Mouse (Mus musculus) thymus, postnatal 0 days (tissue): Measurements from ENCODE around the gene Prickle2. TPM values are rescaled to one million over a fixed set of nuclear protein-coding genes. Genes with fewer than 3 reads are reported as not detected.

Source experiments
- DNase-seq: peaks from one replicate; pipeline ENCODE4 v3.0.0-alpha.2; 2015; ENCODE audit warnings: low spot score
- polyA plus RNA-seq: library from polyadenylated mRNA; unstranded; fragments of >200 nt; fragmentation: Nextera tagmentation; extraction: Ambion mirVana; gene quantifications from 2 replicates; pipeline ENCODE4 v1.2.1, GENCODE M21; 2015

Prickle2 gene
- polyA plus RNA-seq, 1 experiment from 2014 or later = 0.13 TPM

DNA sequence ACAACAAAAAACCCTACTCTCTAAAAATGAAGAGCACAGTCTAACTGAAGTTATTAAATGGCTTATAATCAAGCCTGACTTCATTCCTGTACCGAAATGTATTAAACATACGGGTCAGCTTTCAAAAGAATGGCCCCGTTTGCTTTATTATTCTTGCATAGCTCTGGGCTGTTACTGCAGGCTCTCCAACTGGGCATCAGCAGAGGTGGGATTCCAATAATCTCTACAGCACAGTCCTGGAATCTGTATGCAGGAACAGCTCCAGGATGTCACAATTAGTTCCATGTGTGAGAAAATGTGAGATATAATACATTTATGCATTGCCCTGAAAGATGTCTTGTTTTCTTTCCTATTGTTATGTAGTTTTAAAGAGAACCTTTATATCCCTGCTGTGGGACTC lies 38.4 kb downstream of the Prickle2 start:
- DNase-seq = no peak

DNA sequence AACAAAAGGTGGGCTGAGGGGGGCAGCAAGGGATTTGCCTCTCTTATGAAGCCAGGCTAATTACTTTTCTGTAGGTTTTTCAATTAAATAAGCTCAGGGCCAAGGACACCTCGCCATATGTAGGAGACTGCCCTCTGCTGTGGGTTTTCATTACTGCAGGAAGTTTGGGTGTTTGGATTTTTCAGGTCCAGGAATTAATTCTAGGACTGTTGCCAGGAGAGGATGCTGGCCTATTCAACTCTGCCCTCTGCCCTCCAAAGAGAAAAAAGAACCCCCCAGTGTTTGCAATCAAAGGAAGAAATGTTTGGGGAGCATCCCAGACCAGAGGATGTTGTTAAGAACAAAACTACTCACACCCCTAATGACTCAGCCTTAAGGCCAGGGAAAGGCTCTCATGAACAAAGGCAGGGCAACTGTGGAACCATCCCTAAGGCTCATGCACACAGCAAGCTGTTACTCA lies 40.4 kb downstream of the Prickle2 start:
- no peak for DNase-seq

DNA sequence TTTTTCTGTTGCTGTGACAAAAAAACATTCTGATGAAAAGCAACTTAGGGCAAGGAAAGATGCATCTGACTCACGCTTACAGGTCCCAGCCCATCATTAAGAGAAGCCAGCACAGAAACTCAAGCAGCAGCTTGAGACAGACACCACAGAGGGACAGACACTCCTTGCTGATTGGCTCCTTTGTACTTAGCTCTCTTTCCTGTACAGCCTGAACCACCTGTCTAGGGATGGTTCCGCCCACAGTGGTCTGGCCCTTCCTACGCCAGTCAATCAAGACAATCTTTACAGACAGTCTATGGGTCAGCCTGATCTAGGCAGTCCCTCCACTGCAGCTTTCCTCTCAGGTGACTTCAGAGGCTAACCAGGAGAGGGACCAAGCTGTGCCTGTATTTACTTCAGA lies 42.1 kb downstream of the Prickle2 start:
- DNase-seq = no peak

DNA sequence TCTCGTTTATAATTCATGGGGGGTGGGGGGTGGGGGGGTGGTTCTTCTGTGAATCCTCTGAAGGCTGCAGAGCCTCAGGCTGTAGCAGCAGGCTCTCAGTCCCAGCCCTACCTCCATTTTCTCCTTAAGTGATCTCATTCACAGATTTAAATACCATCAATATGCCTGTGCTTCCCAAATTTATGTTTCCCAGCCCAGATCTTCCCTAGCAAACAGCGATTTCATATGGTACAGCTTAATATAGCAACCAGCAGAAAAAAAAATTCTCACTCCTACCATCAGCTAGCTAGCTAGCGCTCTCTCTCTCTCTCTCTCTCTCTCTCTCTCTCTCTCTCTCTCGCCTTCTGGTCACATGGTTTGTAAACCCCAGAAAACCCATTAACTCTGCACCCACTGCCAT lies 42.5 kb downstream of the Prickle2 start:
- DNase-seq = no peak

DNA sequence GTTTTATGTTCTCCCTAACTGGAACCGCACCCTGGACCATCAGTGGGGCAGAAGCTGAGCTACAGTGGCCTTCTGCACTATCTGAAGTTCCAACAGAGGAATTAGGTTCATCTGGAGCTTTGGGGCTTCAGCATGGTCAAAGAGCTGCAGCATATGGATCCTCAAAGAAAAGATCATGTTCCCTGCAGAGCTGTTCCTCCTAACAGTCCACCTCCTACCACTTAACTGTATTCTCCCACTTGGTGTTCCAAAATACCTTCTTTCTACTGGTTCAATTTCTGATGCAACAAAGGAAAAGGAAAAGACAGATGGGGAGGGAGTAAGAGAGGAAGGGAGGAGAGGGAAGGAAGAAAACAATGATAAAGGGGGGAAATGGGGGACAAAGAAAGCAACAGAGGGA lies 56.9 kb downstream of the Prickle2 start:
- no peak for DNase-seq

DNA sequence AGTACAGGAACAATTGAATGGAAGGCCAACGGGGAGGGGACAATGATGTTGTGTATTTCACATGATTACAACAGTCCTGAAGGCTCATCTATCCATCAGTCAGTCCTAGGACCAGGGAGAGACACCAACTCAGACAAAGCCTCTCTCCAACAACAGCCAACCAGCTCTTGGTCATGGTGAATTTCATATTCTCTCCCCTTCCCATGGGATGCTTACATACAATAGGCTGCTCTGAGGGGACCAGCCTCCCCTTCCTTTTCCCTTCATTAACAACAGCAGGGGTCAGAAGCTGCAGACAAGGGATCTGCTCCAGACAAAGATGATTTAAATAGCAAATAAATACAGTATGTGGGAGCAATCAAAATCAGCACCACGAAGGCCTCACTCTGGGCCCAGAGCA lies 57.4 kb downstream of the Prickle2 start:
- no peak for DNase-seq

DNA sequence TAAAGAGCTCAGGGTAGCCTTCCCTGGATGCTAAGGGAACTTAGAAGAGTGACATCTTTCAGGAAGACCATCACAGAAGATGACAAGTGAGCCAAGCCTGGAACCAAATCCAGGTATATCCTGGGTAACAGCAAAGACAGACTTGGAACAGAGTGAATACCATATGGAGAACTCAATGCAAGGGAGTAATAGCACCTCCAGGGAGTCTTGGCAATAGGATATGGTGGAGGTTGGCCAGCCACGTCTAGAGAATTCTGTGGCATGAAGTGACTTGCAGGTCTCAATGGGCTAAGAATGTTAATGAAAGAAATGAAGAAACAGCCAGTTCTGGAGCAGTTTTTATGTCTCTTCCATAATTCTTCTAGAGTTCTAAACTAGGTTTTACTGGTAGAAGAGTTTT lies 63.0 kb downstream of the Prickle2 start:
- DNase-seq = no peak

DNA sequence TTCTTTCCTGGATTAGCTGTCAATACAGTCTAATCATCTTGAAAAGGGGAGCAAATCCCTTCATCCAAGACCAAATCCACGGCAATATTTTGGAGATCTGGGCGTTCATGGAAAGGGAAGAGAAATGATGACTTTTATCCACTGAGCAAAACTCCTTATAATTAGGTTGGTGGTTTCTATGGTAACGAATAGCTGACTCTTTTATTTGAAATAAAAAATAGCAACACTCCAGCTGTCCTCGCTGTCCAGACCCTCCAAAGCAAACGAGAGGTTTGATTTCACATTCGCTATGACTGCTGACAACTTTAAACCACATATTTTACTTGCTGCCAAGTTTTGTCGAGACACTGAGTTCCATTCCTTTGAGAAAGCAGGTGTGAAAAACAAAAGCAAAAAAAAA lies 64.0 kb downstream of the Prickle2 start:
- no peak for DNase-seq

DNA sequence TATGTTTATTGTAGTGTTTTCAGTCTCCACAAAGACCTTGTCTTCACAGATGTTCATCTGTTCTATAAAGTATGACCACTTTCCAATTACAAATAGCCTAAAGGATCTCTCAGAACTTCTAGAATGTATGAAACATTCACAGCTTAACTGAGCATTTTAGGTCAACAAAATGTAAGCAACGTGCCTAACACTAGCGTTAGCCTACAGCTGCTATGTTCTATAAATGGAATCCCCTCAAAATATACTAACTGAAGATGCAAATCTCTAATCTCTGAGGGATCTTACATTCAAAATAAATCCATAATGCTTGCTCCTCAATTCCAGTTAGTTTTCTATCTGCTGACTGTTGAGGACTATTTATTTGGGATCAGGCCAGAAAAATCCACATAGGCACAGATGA lies 65.1 kb downstream of the Prickle2 start:
- no peak for DNase-seq

DNA sequence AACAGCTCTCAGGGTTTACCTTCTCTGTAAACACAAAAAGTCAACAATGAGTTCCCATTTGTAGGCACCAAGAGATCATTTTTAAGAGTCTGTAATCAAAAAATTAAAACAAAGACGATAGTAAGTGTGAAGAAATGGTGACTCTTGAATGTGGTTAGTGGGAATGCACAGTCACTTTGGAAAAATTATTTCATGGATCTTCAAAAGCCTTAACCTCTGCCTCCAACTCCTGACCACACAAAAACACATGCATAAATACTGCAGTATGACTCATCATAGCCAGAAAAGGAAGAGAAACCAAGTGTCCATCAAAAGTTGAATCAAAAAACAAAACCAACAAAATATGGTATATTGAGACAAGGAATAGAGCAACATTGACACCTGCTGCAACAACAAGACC lies 69.5 kb downstream of the Prickle2 start:
- DNase-seq = no peak

DNA sequence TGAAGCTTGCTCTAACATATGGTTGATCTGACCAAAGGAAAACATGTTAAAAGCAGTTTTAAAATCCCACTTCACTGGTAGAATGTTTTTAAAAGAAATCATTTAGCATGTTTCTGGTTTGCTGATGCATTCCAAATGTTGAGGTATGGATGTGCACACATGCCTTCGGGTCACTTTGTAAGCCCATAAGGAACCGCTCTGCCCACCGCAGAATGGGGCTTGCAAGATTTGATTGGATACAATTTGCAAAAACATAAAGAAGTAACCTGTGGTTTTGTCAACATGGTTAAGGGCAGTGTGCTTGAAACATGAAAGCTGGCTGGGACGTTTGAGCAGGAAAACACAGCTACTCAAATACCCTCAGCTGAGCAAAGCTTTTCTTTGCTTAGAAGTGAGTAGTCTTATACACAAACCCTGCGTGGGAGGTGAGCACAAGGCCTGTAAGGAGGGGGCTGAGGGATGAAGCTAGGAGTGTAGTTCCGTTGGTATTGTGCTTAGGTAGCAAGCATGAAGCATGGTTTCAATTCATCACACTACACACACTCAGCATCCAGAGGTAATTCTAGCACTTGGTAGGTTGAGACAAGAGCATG lies 71.0 kb downstream of the Prickle2 start:
- DNase-seq = no peak

DNA sequence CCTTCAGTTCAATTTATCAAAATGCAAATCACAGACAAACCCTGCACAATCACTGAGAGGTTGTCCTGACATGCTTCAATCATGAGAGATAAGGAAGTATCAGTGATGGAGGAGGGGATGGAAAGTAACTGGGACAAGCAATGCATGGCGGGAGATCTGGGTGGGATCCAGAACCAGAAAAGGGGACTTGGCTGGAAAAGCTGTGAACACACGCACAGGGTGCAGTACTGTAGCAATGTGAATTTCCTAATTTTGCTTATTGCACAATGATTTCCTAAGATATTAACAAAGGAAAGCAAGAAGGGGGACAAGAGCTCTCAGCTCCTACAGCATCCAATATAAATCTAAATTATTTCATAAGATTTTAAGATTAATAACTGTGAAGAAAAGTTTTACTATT lies 75.0 kb downstream of the Prickle2 start:
- DNase-seq = no peak

DNA sequence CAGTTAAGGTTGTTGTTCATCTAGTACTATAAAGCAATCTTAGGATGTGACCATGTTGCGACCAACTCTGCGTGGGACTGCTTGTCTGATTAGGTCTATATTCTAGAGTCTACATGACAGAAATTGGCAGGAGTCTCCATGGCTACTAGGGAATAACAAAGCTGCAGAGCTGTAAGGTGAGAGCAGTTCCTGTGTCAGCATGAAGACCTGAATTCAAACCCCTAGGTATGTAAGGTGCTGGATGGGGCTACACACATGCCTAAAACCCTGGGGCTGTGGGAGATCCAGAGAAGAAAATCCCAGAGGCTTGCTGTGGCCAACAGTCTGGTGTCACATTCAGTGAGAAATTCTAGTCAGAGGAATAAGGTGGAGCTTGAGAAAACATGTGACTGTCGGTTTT lies 78.2 kb downstream of the Prickle2 start:
- DNase-seq = no peak

DNA sequence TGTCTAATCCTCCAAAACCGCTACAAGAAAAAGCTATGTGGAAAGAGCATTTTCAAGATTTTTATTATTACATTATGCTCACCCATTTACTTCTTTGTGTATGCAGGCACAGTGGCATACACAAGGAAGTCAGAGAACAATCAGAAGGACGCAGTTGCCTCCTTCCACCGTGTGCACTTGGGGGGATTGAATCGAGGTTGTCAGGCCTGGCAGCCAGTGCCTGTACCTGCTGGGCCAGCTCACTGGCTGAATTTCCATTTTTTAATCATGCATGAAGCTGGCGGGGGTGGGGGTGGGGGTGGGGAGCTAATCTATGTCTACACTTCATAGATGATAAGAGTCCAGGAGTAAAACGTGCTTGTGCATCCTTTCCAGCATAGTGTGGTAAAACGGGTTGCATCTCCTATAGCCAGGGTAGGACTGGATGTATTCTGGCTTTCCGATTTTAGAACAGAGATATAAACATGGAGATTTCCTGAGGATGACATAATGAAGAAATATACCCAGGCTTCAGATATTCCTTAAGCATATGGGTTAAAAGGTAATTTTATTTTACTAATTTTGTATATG lies 78.8 kb downstream of the Prickle2 start:
- DNase-seq = no peak

DNA sequence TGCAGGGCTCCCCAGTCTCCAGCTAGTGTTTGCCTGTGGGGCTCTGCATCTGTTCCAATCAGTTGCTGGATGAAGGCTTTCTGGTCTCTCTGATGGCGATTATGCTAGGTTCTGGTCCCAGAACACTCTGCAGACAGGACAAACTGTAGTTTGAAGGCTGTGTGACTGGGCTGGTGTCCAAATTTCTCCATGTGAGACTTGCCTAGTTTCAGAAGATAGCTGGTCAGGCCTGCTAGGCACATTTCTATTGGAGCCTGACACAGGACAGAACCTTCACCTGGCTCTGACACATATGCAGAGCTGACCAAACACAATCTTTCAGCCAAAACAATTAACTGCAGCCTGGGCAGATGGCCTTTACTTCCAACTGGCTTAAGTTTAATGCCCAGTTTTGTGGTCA lies 80.0 kb downstream of the Prickle2 start:
- DNase-seq = no peak

DNA sequence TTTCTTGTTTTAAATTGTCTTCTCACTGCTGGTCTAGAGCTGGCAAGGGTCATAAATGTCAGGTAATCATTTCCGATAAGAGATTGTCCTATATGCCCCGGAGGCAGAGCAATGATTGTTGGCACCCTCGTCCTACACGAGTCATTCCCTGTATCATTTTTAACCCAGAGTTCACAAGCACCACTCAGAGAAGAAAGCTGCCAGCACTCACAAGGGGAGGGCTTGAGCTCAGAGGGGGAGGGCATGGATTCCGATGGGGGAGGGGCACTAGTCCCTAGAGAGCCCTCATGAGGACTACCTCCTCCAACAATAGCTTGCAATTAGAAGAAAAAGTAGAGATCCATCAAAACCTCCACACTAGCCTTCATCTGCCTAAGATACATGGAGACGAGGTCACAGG lies 81.6 kb downstream of the Prickle2 start:
- no peak for DNase-seq

DNA sequence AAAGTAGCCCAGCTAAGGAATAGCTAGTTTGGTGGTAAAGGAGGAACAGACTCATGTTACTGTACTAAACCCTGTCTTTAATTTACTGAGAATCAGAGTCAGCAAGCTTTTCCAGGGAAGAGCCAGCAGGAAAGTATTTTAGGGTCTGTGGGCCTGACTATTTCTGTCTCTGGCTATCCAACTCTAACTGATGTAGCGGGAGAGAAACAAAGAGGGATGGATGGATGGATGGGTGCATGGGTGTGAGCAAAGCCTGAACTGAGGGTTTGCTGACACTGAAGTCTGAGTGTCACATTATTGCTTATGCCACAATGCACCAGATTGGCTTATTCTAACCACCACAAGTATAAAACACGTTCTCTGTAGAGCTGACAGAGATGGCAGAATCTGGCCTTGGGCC lies 88.8 kb downstream of the Prickle2 start:
- DNase-seq = no peak

DNA sequence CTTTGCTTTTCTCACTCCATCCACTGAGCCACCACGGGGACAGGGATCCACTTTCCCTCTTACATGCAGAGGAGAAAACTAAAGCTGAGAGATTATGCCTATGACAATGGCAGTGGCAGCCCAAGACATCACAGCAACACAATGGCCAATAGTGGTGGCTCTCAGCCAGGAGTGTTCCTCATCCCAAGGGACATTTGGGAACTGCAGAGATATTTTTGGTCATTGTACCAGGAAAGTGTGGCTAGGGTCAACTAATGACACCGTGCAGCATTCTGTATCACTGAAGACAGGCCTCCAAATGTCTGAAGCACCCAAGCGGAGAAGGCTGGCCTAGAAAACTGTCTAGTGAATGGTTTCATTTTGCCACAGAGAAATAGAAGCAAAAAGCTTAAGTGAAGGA lies 91.2 kb downstream of the Prickle2 start:
- DNase-seq = no peak

DNA sequence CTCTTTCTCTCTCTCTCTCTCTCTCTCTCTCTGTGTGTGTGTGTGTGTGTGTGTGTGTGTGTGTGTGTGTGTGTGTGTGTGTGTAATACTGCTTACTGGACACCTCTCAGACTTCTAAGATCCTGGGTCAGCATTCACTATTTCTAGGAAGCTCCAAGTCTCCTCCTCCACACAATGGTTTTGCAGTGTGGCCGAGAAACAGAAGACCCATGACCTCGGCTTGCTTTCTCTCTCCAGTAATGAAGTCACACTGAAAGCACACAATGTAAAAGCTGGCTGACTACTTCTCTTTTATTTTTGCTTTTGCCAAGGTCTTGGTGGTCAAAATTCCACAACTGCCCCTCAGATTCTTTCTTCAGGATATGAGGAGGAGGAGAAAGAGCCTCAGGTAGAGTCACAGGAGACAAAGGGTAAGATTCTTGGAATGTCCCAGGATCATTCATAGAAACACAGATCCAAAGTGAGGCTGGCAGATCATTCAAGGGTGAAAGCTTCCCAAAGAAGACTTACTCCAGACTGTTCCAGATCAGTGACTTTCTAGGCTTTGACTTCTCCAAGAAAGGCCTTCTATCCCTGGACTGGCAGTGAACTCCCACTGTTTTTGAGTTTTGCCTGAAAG lies 93.7 kb downstream of the Prickle2 start:
- DNase-seq = no peak

DNA sequence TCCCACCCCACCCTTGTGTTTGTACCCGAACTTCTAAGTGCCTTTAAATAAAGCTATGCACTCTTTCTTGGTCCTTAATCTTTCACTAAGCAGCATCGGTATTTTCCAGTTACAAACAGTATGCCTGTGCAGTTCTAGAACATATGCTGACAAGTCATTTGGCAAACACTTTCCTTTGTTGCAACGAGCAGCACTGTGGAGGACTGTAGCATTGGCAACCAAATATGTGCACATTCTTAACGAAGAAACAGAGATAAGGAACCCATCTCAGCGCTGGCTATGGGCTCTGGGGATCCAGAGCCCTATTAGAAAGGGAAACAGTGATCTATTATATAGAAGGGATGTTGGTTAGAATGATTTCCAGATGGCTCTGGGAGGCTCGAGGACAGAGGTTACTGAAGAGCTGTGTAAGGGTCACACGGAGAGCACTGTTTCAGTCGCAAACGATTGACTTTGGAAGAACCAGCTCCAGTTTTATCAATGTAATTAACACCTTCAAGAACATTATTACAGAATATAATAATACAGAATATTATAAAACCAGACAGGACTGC lies 96.2 kb downstream of the Prickle2 start:
- DNase-seq = no peak

DNA sequence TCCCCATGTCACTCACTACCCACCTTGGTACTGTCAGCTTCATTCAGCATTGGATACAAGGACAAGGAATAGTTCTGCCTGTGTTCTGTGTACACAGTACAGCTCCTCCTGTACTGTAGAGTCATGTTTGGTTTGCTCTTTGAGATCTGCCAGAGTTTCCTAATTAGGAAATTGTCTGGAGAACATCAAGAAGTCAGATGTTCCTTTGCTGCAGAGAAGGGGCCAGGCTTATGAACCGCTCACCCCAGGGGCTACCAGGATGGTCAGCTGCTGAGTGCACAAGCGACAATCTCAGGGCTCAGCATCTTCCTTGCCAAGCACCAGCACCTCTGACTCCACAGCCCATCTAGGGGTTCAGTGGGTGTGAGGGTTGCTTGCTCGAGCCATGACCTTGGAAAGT lies 96.9 kb downstream of the Prickle2 start:
- DNase-seq = no peak

DNA sequence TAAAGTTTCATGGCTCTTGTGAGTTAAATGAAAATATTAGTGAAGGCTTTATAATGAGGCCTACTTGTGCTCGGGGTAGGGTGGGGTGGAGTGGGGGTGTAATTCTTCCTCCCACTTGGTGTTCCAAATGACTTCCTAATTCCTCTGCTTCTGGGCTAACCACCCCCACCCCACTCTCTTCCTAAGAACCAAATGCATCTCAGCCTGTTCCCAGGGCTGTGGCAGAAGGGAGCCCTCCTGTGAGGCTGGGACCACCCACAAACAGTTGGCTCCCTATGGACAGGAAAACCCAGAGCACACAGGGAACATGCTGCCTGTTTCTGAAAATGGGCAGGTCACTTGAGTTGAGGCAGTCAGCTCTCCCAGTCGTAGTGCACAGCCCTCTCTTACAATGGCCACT lies 100.8 kb downstream of the Prickle2 start:
- DNase-seq = no peak

DNA sequence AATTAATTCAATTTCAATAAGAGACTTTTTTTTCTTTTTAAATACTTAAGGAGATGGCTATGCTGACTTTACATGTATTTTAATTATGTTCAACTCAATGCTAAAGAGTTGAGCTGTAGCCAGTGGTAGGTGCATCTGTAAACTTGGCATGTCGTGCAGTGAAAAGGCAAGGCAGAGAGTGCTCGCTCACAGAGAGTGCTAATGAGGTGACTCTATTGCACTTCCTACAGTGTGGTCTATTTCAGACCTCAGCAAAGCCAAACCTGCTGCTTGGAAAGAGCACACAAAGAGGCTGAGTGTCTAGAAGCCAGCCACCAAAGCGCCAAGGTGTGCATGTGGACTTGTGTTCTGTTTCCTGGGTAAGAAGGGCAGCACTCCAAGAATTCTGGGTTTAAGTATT lies 109.6 kb downstream of the Prickle2 start:
- DNase-seq = no peak
